Mouse (Mus musculus) heart, postnatal 0 days (tissue): ENCODE measurements around the gene Rasal1. TPM values are rescaled to one million over a fixed set of nuclear protein-coding genes. Genes with fewer than 3 reads are reported as not detected.

Source experiments
- ATAC-seq: fragments of 200-750 bp; cut with Nextera tagmentation; 2 replicates; pipeline ENCODE4 v1.8.0; 2017; ENCODE audit warnings: low read depth, moderate number of reproducible peaks, moderate library complexity; ENCODE audit not compliant: insufficient read depth
- DNase-seq: peaks from one replicate; pipeline ENCODE4 v3.0.0-alpha.2; 2016; ENCODE audit warnings: low spot score
- H3K27ac ChIP-seq: fragments of 300-500 bp; sonication (generic); 2 replicates; pipeline ENCODE4 v1.5.1; 2014; ENCODE audit warnings: low read depth, mild to moderate bottlenecking
- H3K27me3 ChIP-seq: fragments of 300-500 bp; sonication (generic); 2 replicates; pipeline ENCODE4 v1.6.1; 2014; ENCODE audit warnings: low read length, mixed read lengths; ENCODE audit not compliant: control insufficient read depth, insufficient read depth
- H3K36me3 ChIP-seq: fragments of 300-500 bp; sonication (generic); replicated peaks from 2 replicates; pipeline ENCODE4 v1.6.1; 2014; ENCODE audit warnings: low read length, mixed read lengths; ENCODE audit not compliant: control insufficient read depth, insufficient read depth
- H3K4me1 ChIP-seq: fragments of 300-500 bp; sonication (generic); 2 replicates; pipeline ENCODE4 v1.6.1; 2014; ENCODE audit warnings: antibody characterized with exemption; ENCODE audit not compliant: control insufficient read depth, insufficient read depth
- H3K4me2 ChIP-seq: fragments of 300-500 bp; sonication (generic); 2 replicates; pipeline ENCODE4 v1.6.1; 2014; ENCODE audit warnings: low read depth, mild to moderate bottlenecking, low read length, moderate library complexity
- H3K4me3 ChIP-seq: fragments of 300-500 bp; sonication (generic); 2 replicates; pipeline ENCODE4 v1.5.1; 2014; ENCODE audit warnings: low read depth, low read length
- H3K9ac ChIP-seq: fragments of 300-500 bp; sonication (generic); replicated peaks from 2 replicates; pipeline ENCODE4 v1.6.1; 2014; ENCODE audit warnings: low read depth, low read length, mixed read lengths
- H3K9me3 ChIP-seq: fragments of 300-500 bp; sonication (generic); replicated peaks from 2 replicates; pipeline ENCODE4 v1.6.1; 2016; ENCODE audit warnings: low read length; ENCODE audit not compliant: control insufficient read depth
- CTCF ChIP-seq: IDR thresholded peaks from 2 replicates; pipeline ENCODE4 v1.5.1; 2016; ENCODE audit warnings: antibody characterized with exemption, control low read depth, low read depth
- EP300 ChIP-seq: IDR thresholded peaks from 2 replicates; pipeline ENCODE4 v1.6.1; 2016; ENCODE audit warnings: antibody characterized with exemption, low read depth
- WGBS: fragments of 180-500 bp; shearing (Covaris S2); extraction: QIAGEN DNeasy Blood & Tissue Kit; methylation state at CpG from one replicate; pipeline ENCODE4 v1.1.7; 2014; 5-methylcytosine and 5-hydroxymethylcytosine counted together
- polyA plus RNA-seq: library from polyadenylated mRNA; unstranded; fragments of >200 nt; fragmentation: Nextera tagmentation; extraction: Ambion mirVana; gene quantifications from 2 replicates; pipeline ENCODE4 v1.2.1, GENCODE M21; 2015
- total RNA-seq: library from RNA; depleted of rRNA; stranded (reverse); fragments of >200 nt; gene quantifications from 2 replicates; pipeline ENCODE4 v1.2.3, GENCODE M21; 2014; ENCODE audit warnings: low replicate concordance

Rasal1 gene
- total and polyA plus RNA-seq, 2 experiments from 2014 or later: not detected

DNA sequence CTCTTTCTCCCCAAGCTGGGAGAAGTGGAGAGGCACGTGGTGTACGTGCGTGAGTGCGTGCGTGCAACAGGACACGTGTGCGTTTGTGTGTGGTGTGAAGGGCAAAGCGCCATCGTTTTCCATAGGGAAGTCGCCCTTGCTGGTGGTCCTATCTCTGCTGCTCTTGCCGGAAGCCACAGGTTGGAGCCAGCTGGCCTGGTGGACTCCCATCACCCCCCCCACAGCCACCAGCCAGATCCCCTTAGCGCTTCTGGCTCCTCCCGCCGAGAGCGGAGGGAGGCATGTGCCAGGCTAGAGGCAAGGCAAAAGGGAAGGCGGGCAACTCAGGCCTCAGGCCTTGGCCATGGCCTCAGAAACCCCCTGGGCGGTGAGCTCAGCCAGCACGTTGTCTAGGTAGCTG lies 32.3 kb downstream of the Rasal1 start:
- H3K4me3 ChIP-seq: no peak overlapping the region
- 78% methylated on average over 18 of the region's 18 CpGs for WGBS
- no peak overlapping the region for H3K27ac ChIP-seq
- H3K9ac ChIP-seq: no peak overlapping the region
- H3K4me1 ChIP-seq: no peaks in the 10 kb centered on the region
- H3K27me3 ChIP-seq: peaks cover 54% of the 10 kb centered on the region
- TF ChIP-seq EP300 (no peak), CTCF (no peak)
- ATAC-seq (no peak), DNase-seq (no peak)
- H3K9me3 ChIP-seq: no peaks in the 10 kb centered on the region
- H3K36me3 ChIP-seq: no peaks in the 10 kb centered on the region
- H3K4me2 ChIP-seq: no peak overlapping the region

GRCm38 (mm10) chr5:120682982-120683771 lies 34.6 kb downstream of the Rasal1 start:
- Histone ChIP-seq H3K9ac (no peak overlapping the region), H3K4me3 (no peak overlapping the region), H3K36me3 (no peaks in the 10 kb centered on the region), H3K27me3 (peaks cover 61% of the 10 kb centered on the region), H3K4me2 (no peak overlapping the region; the same call in 1 of the 2 replicates), H3K27ac (no peak overlapping the region), H3K9me3 (no peaks in the 10 kb centered on the region), H3K4me1 (no peaks in the 10 kb centered on the region)
- DNase-seq (no peak), ATAC-seq (no peak)
- no peak for TF ChIP-seq EP300
- no peak for TF ChIP-seq CTCF
- 14% methylated on average over 24 of the region's 24 CpGs for WGBS

- Histone ChIP-seq H3K4me1 (no peaks in the 10 kb centered on the region), H3K27me3 (peaks cover 54% of the 10 kb centered on the region), H3K4me2 (no peak overlapping the region), H3K36me3 (no peaks in the 10 kb centered on the region), H3K27ac (no peak overlapping the region), H3K4me3 (no peak overlapping the region), H3K9me3 (no peaks in the 10 kb centered on the region), H3K9ac (no peak overlapping the region)
- DNase-seq: no peak
- ATAC-seq: no peak
- TF ChIP-seq EP300 (no peak), CTCF (no peak)
- 64% methylated on average over 8 of the region's 8 CpGs for WGBS
Observed at GRCm38 (mm10) chr5:120685678-120686077, 37.1 kb downstream of the Rasal1 start.

DNA sequence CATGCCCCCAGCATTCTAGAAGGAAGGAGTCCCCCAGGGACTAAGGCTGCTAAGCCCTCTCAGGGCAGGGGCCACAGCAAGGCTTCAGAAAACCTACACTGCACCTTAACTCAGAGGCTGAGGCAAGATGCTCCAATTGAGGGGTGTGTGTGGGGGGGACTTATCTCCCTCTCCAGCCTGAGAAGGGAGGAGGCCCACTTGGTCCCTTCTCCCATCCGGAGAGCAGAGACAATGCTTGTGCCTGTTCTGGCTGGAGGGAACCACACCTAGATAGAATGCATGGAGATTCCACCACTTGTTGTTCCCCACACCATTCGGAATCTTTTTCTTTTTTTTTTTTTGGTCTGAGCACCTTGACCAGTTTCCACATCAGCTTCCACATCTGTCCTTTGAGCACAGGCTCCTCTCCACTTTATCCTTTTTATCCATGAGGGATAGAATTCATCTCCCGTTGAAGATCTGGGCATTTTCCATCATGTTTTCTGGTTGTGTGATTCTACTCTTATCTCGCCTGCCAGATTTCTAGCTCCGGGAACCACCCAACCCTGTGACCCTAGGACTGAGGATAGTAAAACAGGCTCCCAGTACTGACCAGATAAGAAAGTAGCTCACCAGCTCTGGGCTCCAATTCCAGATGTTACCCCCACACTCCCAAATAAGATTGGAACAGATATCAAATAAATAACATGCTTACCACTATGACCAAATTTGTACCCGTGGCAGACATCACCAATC lies 38.3 kb downstream of the Rasal1 start:
- no peaks in the 10 kb centered on the region for H3K9me3 ChIP-seq
- no peak overlapping the region for H3K4me3 ChIP-seq
- no peak overlapping the region for H3K4me2 ChIP-seq
- H3K27ac ChIP-seq: no peak overlapping the region
- TF ChIP-seq CTCF (no peak), EP300 (no peak)
- no peaks in the 10 kb centered on the region for H3K4me1 ChIP-seq
- 44% methylated on average over 6 of the region's 6 CpGs for WGBS
- no peak overlapping the region for H3K9ac ChIP-seq
- DNase-seq (no peak), ATAC-seq (no peak)
- H3K36me3 ChIP-seq: no peaks in the 10 kb centered on the region
- H3K27me3 ChIP-seq: peaks cover 56% of the 10 kb centered on the region

DNA sequence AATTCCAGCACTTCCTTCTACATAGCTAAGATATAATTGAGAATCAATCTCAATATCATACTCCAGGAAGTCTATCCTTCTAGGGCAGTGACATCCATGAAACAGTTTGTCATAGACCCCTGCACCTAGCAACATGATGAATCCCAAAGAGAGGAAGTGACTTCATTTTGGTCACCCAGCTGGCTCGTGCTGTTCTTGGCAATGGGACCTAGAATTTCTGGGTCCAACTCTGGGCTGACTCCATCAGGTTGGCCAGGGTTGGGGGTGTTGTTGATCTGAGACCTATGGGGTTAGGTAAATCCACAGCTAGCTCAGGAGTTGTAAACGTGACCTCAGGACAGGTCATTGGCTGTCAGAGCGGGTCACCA lies 38.9 kb downstream of the Rasal1 start:
- Histone ChIP-seq H3K9me3 (no peaks in the 10 kb centered on the region), H3K36me3 (no peaks in the 10 kb centered on the region), H3K27ac (no peak overlapping the region), H3K27me3 (peaks cover 56% of the 10 kb centered on the region), H3K4me1 (no peaks in the 10 kb centered on the region), H3K4me2 (no peak overlapping the region), H3K9ac (no peak overlapping the region), H3K4me3 (no peak overlapping the region)
- no peak for TF ChIP-seq CTCF
- TF ChIP-seq EP300: no peak
- ATAC-seq: no peak
- WGBS: 64% methylated on average over 3 of the region's 3 CpGs
- no peak for DNase-seq
